Mouse (Mus musculus) fibroblast of lung, adult 2 months (primary cell): ENCODE measurements at regions not wholly inside any gene's neighbourhood (a gene's known extent, or its start where the extent isn't known, plus 50 kb on each side); places are given as distances from the start of the nearest gene placed in this dataset.
A peak's percentile ranks its signal among the peaks of the same experiment; 100 is the strongest.
"Not testable (repeated sequence)": the region's sequence is repeated elsewhere in the genome, so short reads cannot be mapped to it uniquely, and the experiment has no call there.

ENCODE experiments used
- DNase-seq: peaks from one replicate; pipeline ENCODE4 v3.0.0-alpha.2; 2011; ENCODE audit warnings: low read depth

GRCm38 (mm10) chr5:100309807-100310165, 106.2 kb downstream of the Sec31a start:
- DNase-seq, result no peak

- no peak for DNase-seq
Measured at GRCm38 (mm10) chr5:100309071-100309806, 106.8 kb downstream of the Sec31a start.

GRCm38 (mm10) chr5:100304403-100304802, 111.6 kb downstream of the Sec31a start:
- no peak for DNase-seq

GRCm38 (mm10) chr5:100302068-100302775, 113.8 kb downstream of the Sec31a start:
- DNase-seq, result no peak

- no peak for DNase-seq
Measured at GRCm38 (mm10) chr5:100299141-100299540, 116.9 kb downstream of the Sec31a start.

GRCm38 (mm10) chr5:100294189-100294588, 121.8 kb downstream of the Sec31a start:
- DNase-seq, result peak; percentile 42

- DNase-seq, result no peak
Measured at GRCm38 (mm10) chr5:100280215-100280614, 120.6 kb upstream of the Tmem150c start.

- no peak for DNase-seq
Measured at GRCm38 (mm10) chr5:100279474-100279873, 119.9 kb upstream of the Tmem150c start.

- DNase-seq, result no peak
Measured at GRCm38 (mm10) chr5:100274674-100275073, 115.1 kb upstream of the Tmem150c start.

- not testable (repeated sequence) for DNase-seq
Measured at GRCm38 (mm10) chr5:100271975-100272374, 112.4 kb upstream of the Tmem150c start.

- DNase-seq, result no peak
Measured at GRCm38 (mm10) chr5:100270841-100271686, 111.5 kb upstream of the Tmem150c start.

GRCm38 (mm10) chr5:100268111-100268878, 108.7 kb upstream of the Tmem150c start:
- no peak for DNase-seq

- peak; percentile 12 for DNase-seq
Measured at GRCm38 (mm10) chr5:100266671-100267510, 107.3 kb upstream of the Tmem150c start.

GRCm38 (mm10) chr5:100259803-100260693, 100.4 kb upstream of the Tmem150c start:
- no peak for DNase-seq

- no peak for DNase-seq
Measured at GRCm38 (mm10) chr5:100258952-100259710, 99.5 kb upstream of the Tmem150c start.

- DNase-seq, result no peak
Measured at GRCm38 (mm10) chr5:100255276-100255675, 95.7 kb upstream of the Tmem150c start.

GRCm38 (mm10) chr5:100252036-100252435, 92.4 kb upstream of the Tmem150c start:
- no peak for DNase-seq

- DNase-seq, result no peak
Measured at GRCm38 (mm10) chr5:100249757-100250156, 90.1 kb upstream of the Tmem150c start.

GRCm38 (mm10) chr5:100248611-100249010, 89.0 kb upstream of the Tmem150c start:
- DNase-seq, result no peak
